Mouse (Mus musculus) limb, embryonic 15.5 days (tissue): ENCODE measurements at regions not wholly inside any gene's neighbourhood (a gene's known extent, or its start where the extent isn't known, plus 50 kb on each side); places are given as distances from the start of the nearest gene placed in this dataset.

Experiments used
- ATAC-seq: fragments of 200-750 bp; cut with Nextera tagmentation; 2 replicates; pipeline ENCODE4 v1.8.0; 2017; ENCODE audit warnings: low read depth, moderate TSS enrichment; ENCODE audit not compliant: insufficient number of reproducible peaks, low FRiP score, low TSS enrichment
- H3K27ac ChIP-seq: fragments of 300-500 bp; sonication (generic); 2 replicates; pipeline ENCODE4 v1.5.1; 2015; ENCODE audit warnings: moderate library complexity, mild to moderate bottlenecking, inconsistent platforms
- H3K27me3 ChIP-seq: fragments of 300-500 bp; sonication (generic); 2 replicates; pipeline ENCODE4 v1.6.1; 2015; ENCODE audit warnings: inconsistent platforms
- H3K36me3 ChIP-seq: fragments of 300-500 bp; sonication (generic); 2 replicates; pipeline ENCODE4 v1.6.1; 2015; ENCODE audit warnings: inconsistent platforms
- H3K4me1 ChIP-seq: fragments of 300-500 bp; sonication (generic); 2 replicates; pipeline ENCODE4 v1.6.1; 2015; ENCODE audit warnings: inconsistent platforms
- H3K4me2 ChIP-seq: fragments of 300-500 bp; sonication (generic); 2 replicates; pipeline ENCODE4 v1.6.1; 2015; ENCODE audit warnings: mild to moderate bottlenecking, inconsistent platforms
- H3K4me3 ChIP-seq: fragments of 300-500 bp; sonication (generic); 2 replicates; pipeline ENCODE4 v1.5.1; 2015; ENCODE audit warnings: mild to moderate bottlenecking, inconsistent platforms
- H3K9ac ChIP-seq: fragments of 300-500 bp; sonication (generic); 2 replicates; pipeline ENCODE4 v1.6.1; 2015; ENCODE audit warnings: inconsistent platforms
- H3K9me3 ChIP-seq: fragments of 300-500 bp; sonication (generic); 2 replicates; pipeline ENCODE4 v1.6.1; 2016; ENCODE audit warnings: inconsistent platforms
- WGBS: fragments of 180-500 bp; shearing (Covaris S2); methylation state at CpG from one replicate; pipeline ENCODE4 v1.1.7; 2015; 5-methylcytosine and 5-hydroxymethylcytosine counted together

GRCm38 (mm10) chr11:6890450-6890849, 53.0 kb upstream of the Gm11983 start:
- no peaks in the 10 kb centered on the region for H3K9me3 ChIP-seq
- H3K27ac ChIP-seq = no peak overlapping the region
- WGBS = 47% methylated on average over 5 of the region's 5 CpGs
- H3K4me3 ChIP-seq = no peak overlapping the region
- no peak for ATAC-seq
- peaks cover 8% of the 10 kb centered on the region; the same call in 1 of the 2 replicates for H3K4me1 ChIP-seq
- no peaks in the 10 kb centered on the region for H3K36me3 ChIP-seq
- no peak overlapping the region for H3K4me2 ChIP-seq
- H3K9ac ChIP-seq = no peak overlapping the region
- no peaks in the 10 kb centered on the region for H3K27me3 ChIP-seq

- no peak for ATAC-seq
- 40% methylated on average over 8 of the region's 8 CpGs for WGBS
- Histone ChIP-seq H3K4me1 (peaks cover 3% of the 10 kb centered on the region; the same call in 1 of the 2 replicates), H3K36me3 (no peaks in the 10 kb centered on the region), H3K4me3 (no peak overlapping the region), H3K9ac (no peak overlapping the region), H3K4me2 (no peak overlapping the region), H3K9me3 (no peaks in the 10 kb centered on the region), H3K27me3 (no peaks in the 10 kb centered on the region), H3K27ac (no peak overlapping the region)
Observed at GRCm38 (mm10) chr11:6889660-6890185, 52.3 kb upstream of the Gm11983 start.

GRCm38 (mm10) chr11:6889120-6889519, 51.7 kb upstream of the Gm11983 start:
- Histone ChIP-seq H3K27me3 (no peaks in the 10 kb centered on the region), H3K4me3 (no peak overlapping the region), H3K4me2 (no peak overlapping the region), H3K4me1 (peaks cover 2% of the 10 kb centered on the region; the same call in 1 of the 2 replicates), H3K9ac (no peak overlapping the region), H3K27ac (no peak overlapping the region), H3K9me3 (no peaks in the 10 kb centered on the region), H3K36me3 (no peaks in the 10 kb centered on the region)
- no peak; the same call in 1 of the 2 replicates for ATAC-seq
- WGBS = 74% methylated on average over 5 of the region's 5 CpGs
